Mouse (Mus musculus) kidney, adult 10 weeks (tissue): ENCODE measurements around the gene A030014E15Rik. TPM values are rescaled to one million over a fixed set of nuclear protein-coding genes. Genes with fewer than 3 reads are reported as not detected.

Experiments
- polyA plus RNA-seq: library from polyadenylated mRNA; stranded (reverse); fragments of 350-450 nt; fragmentation: Illumina TruSeq; extraction: RNeasy Lipid Tissue Mini Kit (QIAGEN cat#74804); gene quantifications from one replicate; pipeline ENCODE4 v1.2.3, GENCODE M21; 2014; ENCODE audit warnings: low read depth, low replicate concordance

The A030014E15Rik gene
- not detected for polyA plus RNA-seq

DNA sequence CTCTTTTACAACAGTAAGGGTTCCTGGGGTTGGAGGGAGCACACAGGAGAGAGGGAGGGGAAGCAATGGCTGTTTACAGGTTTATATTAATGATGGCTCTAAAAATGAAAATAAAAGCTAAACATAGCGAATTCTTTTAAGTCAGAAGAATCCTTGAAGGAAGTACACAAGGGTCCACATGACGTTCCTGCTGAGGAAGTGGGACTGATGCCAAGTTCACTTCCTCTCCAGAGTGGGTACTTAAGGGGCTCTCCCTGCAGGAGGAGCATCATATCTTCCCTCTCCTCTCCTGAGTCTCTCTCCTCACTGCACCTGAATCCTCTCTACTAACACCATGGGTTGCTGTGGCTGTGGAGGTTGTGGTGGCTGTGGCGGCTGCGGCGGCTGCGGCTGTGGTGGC lies at the start of gene A030014E15Rik:
Gene A030014E15Rik (plus strand): TSS at position 268 of the 400 bp plus-strand sequence.

DNA sequence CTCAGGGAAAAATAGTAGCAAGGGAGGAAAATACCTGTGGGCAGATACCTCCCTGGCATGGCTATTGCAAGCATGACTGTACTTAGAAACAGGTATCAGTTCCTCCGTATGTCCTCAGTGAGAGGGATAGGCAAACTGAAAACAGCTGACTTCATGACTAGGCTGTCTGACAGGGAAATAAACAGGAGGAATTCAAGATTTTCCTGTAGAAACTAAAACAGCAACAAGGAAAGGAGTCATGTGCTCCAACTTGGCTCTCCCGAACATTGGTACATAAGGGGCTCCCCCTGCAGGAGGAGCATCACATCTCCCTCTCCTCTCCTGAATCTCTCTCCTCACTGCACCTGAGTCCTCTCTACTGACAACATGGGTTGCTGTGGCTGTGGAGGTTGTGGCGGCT lies 11.7 kb upstream of the A030014E15Rik start, which contains the start of gene A030005L19Rik:
Gene A030005L19Rik (plus strand): TSS at position 301 of the 400 bp plus-strand sequence.

DNA sequence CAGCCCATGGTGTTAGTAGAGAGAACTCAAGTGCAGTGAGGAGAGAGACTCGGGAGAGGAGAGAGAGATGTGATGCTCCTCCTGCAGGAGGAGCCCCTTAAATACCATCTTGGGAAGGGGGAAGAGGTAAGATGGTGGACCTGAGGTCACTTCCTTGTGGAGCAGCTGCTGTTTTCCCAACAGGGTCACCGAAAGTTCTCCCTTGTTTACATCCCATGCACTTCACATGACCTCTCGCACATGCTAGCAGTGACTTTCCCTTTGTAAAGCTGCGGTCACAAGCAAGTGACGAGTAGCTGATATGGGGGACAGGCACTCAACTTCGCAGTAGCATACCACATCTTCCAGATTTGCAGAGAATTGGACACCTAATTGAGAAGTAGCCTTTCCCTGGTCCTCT lies 6.6 kb downstream of the A030014E15Rik start, which contains the start of gene Gm6217:
Gene Gm6217 (minus strand): TSS at position 74 of the 400 bp plus-strand sequence.

DNA sequence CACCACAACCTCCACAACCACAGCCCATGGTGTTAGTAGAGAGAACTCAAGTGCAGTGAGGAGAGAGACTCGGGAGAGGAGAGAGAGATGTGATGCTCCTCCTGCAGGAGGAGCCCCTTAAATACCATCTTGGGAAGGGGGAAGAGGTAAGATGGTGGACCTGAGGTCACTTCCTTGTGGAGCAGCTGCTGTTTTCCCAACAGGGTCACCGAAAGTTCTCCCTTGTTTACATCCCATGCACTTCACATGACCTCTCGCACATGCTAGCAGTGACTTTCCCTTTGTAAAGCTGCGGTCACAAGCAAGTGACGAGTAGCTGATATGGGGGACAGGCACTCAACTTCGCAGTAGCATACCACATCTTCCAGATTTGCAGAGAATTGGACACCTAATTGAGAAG lies 18.6 kb downstream of the A030014E15Rik start, which contains the start of gene A030003K21Rik:
Gene A030003K21Rik (minus strand): TSS at position 94 of the 400 bp plus-strand sequence.

DNA sequence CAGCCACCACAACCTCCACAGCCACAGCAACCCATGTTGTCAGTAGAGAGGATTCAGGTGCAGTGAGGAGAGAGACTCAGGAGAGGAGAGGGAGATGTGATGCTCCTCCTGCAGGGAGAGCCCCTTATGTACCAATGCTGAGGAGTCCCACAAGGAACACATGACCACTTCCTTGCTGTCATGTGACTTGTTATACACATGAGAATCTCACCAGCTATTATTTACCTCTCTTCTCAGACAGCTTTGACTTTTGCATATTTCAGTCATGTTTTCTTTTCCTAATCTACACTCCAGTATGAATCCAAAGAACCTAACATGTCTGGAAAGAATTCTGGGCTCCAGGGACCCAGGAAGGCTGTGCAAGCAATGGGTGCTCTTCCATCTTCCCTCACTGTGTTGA lies 31.2 kb downstream of the A030014E15Rik start, which contains the start of gene Gm7544:
Gene Gm7544 (minus strand): TSS at position 101 of the 400 bp plus-strand sequence.

DNA sequence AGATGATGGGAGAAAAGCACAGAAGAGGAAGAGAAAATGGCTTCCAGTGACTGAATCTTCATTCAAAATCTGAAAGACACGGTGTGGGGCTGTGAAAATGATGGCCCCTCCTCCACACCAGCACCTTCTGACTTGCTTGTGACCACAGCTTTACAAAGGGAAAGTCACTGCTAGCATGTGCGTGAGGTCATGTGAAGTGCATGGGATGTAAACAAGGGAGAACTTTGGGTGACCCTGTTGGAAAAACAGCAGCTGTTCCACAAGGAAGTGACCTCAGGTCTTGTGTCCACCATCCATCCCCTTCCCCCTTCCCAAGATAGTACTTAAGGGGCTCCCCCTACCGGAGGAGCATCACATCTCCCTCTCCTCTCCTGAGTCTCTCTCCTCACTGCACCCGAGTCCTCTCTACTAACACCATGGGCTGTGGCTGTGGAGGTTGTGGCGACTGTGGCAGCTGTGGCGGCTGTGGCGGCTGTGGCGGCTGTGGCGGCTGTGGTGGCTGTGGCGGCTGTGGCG lies 35.2 kb downstream of the A030014E15Rik start, which contains the start of gene Gm47955:
Gene Gm47955 (plus strand): TSS at position 417 of the 516 bp plus-strand sequence.

Other genes with a start within 250 kb of the A030014E15Rik start
- gene Mff, start 200.0 kb upstream of the A030014E15Rik start, polyA plus RNA-seq, result 324 TPM
- not detected for gene Tm4sf20, start 156.5 kb upstream of the A030014E15Rik start, polyA plus RNA-seq
- not detected for gene Gm47791, start 153.7 kb upstream of the A030014E15Rik start, polyA plus RNA-seq
- 67.5 TPM for gene Agfg1, start 85.4 kb upstream of the A030014E15Rik start, polyA plus RNA-seq
- not detected for gene A030005L19Rik, start 11.6 kb upstream of the A030014E15Rik start, polyA plus RNA-seq
- not detected for gene Gm6217, start 6.5 kb downstream of the A030014E15Rik start, polyA plus RNA-seq
- gene A030003K21Rik, start 18.5 kb downstream of the A030014E15Rik start, polyA plus RNA-seq, result not detected
- gene Gm7544, start 31.1 kb downstream of the A030014E15Rik start, polyA plus RNA-seq, result not detected
- not detected for gene Gm47955, start 35.4 kb downstream of the A030014E15Rik start, polyA plus RNA-seq
- gene Gm47959, start 75.6 kb downstream of the A030014E15Rik start, polyA plus RNA-seq, result not detected
- gene Slc19a3, start 113.5 kb downstream of the A030014E15Rik start, polyA plus RNA-seq, result 53.2 TPM
- gene Krtap28-10, start 117.6 kb downstream of the A030014E15Rik start, polyA plus RNA-seq, result not detected
- gene Gm47969, start 120.0 kb downstream of the A030014E15Rik start, polyA plus RNA-seq, result not detected
- gene A030005K14Rik, start 134.5 kb downstream of the A030014E15Rik start, polyA plus RNA-seq, result not detected
- gene Krtap28-13, start 136.0 kb downstream of the A030014E15Rik start, polyA plus RNA-seq, result not detected
- not detected for gene Ccl20, start 191.8 kb downstream of the A030014E15Rik start, polyA plus RNA-seq
- 0.44 TPM for gene Daw1, start 234.8 kb downstream of the A030014E15Rik start, polyA plus RNA-seq